Mouse (Mus musculus): ENCODE measurements around the gene Colgalt1. TPM values are rescaled to one million over a fixed set of nuclear protein-coding genes. Genes with fewer than 3 reads are reported as not detected.

Gene Colgalt1
- polyA plus RNA-seq, 1 experiment from 2014 or later = 45.2 TPM

DNA sequence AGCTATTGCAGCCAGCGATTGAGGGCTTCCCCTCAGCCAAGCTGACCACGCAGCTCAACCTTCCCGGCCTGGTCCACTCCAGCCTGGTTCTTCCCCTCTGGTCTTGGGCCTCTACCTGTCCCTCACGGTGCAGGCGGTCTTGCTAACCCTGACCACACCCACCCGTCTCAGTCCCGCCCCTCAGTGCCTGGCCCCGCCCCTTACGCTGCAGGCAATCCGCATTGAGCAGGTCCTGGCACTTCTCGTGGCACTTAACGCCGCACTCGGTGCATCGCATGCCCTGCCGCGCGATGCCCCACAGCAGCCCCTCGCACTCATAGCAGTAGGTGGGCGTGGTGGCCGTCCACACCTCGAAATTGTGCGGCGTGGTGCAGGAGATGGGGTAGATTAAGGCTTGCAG lies 43.8 kb downstream of the Colgalt1 start:
- Histone ChIP-seq H3K4me1 (ENCODE audit: control insufficient read depth, insufficient read depth, low read length) (no peaks in the 10 kb centered on the region), H3K9me3 (replicated peaks; ENCODE audit: control insufficient read depth, low read length) (no peaks in the 10 kb centered on the region), H3K4me2 (ENCODE audit: low read depth, low read length) (peak overlapping the region; percentile 29), H3K27me3 (ENCODE audit: control insufficient read depth, insufficient read depth, low read length) (peaks cover 37% of the 10 kb centered on the region), H3K4me3 (ENCODE audit: low read depth, low read length) (no peak overlapping the region), H3K27ac (replicated peaks; ENCODE audit: low read depth, low read length) (no peak overlapping the region), H3K9ac (replicated peaks; ENCODE audit: low read length) (no peak overlapping the region; the same call in 1 of the 2 replicates), H3K36me3 (replicated peaks; ENCODE audit: control insufficient read depth, insufficient read depth, low read depth, low read length) (no peaks in the 10 kb centered on the region)
- 3% methylated on average over 24 of the region's 24 CpGs for WGBS
- DNase-seq (ENCODE audit: low spot score) (peak; percentile 54), ATAC-seq (replicated peaks; ENCODE audit: insufficient number of reproducible peaks, low FRiP score, low TSS enrichment, low read depth) (peak; percentile 39)

DNA sequence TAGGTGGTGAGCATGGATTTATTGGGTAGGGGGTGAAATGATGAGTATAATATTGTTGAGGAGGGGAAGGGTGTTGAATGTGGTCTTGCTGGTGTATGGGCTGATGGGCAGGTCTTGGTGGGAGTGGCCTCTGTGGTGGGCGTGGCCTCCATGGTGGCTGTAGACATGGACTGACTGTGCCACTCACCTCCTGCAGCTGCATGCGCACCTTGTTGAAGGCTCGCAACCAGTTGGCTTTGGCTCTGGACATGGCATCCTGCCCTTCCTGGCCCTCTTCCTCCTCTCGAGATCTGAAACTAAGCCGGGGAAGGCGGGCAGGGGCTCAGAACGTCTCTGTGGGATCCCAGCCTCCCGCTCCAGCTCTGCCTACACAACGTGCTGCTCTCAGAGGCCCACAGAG lies 47.0 kb downstream of the Colgalt1 start:
- no peak overlapping the region for H3K4me3 ChIP-seq (ENCODE audit: low read depth, low read length)
- DNase-seq (ENCODE audit: low spot score) = no peak
- no peak overlapping the region for H3K9ac ChIP-seq (replicated peaks; ENCODE audit: low read length)
- H3K9me3 ChIP-seq (replicated peaks; ENCODE audit: control insufficient read depth, low read length) = no peaks in the 10 kb centered on the region
- H3K27me3 ChIP-seq (ENCODE audit: control insufficient read depth, insufficient read depth, low read length) = peaks cover 45% of the 10 kb centered on the region
- no peak overlapping the region for H3K27ac ChIP-seq (replicated peaks; ENCODE audit: low read depth, low read length)
- H3K36me3 ChIP-seq (replicated peaks; ENCODE audit: control insufficient read depth, insufficient read depth, low read depth, low read length) = no peaks in the 10 kb centered on the region
- WGBS = 27% methylated on average over 9 of the region's 9 CpGs
- no peak for ATAC-seq (replicated peaks; ENCODE audit: insufficient number of reproducible peaks, low FRiP score, low TSS enrichment, low read depth)
- no peak overlapping the region for H3K4me2 ChIP-seq (ENCODE audit: low read depth, low read length)
- H3K4me1 ChIP-seq (ENCODE audit: control insufficient read depth, insufficient read depth, low read length) = no peaks in the 10 kb centered on the region

DNA sequence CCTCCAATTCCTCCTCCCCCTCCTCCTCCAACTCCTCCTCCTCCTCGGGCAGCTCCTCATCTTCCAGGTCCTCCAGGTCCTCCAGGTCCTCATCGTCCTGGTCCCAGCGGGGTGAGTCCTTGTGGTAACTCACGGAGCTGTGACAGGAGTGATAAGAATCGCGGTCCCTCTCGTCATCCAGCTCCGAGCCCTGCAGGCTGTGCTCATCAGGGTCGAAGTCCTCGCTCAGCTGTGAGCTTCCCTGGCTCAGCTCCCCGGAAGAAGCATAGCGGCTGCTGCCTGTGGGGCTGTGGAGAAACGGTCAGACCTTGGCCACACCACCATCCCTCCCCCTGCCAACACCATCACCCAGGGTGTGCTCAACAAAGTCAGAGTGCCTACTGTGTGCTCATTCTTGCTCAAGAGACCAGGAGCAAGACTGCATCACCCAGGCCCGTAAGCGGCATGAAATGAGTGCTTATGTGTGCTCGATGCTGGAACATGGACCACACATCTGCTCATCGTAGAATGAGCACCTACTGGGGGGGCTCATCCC lies 47.8 kb downstream of the Colgalt1 start:
- Histone ChIP-seq H3K36me3 (replicated peaks; ENCODE audit: control insufficient read depth, insufficient read depth, low read depth, low read length) (no peaks in the 10 kb centered on the region), H3K9me3 (replicated peaks; ENCODE audit: control insufficient read depth, low read length) (no peaks in the 10 kb centered on the region), H3K4me2 (ENCODE audit: low read depth, low read length) (no peak overlapping the region), H3K4me1 (ENCODE audit: control insufficient read depth, insufficient read depth, low read length) (no peaks in the 10 kb centered on the region), H3K9ac (replicated peaks; ENCODE audit: low read length) (no peak overlapping the region), H3K27ac (replicated peaks; ENCODE audit: low read depth, low read length) (no peak overlapping the region), H3K27me3 (ENCODE audit: control insufficient read depth, insufficient read depth, low read length) (peaks cover 45% of the 10 kb centered on the region), H3K4me3 (ENCODE audit: low read depth, low read length) (no peak overlapping the region)
- DNase-seq (ENCODE audit: low spot score) (no peak), ATAC-seq (replicated peaks; ENCODE audit: insufficient number of reproducible peaks, low FRiP score, low TSS enrichment, low read depth) (no peak)
- WGBS = 28% methylated on average over 17 of the region's 17 CpGs

DNA sequence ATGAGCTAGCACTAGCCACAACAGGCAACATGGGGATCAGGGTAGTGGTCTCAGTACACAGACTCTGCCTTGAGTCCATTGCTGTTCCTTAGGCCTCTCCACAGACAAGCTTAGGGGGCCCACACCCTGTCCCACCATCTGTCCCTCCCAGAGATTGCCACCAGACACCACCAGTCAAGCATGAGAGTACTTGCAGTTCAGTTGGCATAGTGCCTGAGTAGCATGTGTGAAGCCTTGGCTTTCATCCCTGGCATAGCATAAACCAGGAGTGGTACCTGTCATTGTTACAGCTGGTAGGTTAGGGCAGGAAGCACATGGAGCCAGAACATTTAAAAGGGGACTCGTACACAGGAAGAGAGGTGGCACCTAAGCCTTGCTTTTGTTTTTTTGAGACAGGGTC lies 49.0 kb downstream of the Colgalt1 start:
- DNase-seq (ENCODE audit: low spot score) (no peak), ATAC-seq (replicated peaks; ENCODE audit: insufficient number of reproducible peaks, low FRiP score, low TSS enrichment, low read depth) (no peak)
- 65% methylated on average over 1 of the region's 1 CpGs for WGBS
- H3K9me3 ChIP-seq (replicated peaks; ENCODE audit: control insufficient read depth, low read length) = no peaks in the 10 kb centered on the region
- no peak overlapping the region for H3K4me3 ChIP-seq (ENCODE audit: low read depth, low read length)
- H3K4me1 ChIP-seq (ENCODE audit: control insufficient read depth, insufficient read depth, low read length) = no peaks in the 10 kb centered on the region
- H3K4me2 ChIP-seq (ENCODE audit: low read depth, low read length) = no peak overlapping the region
- H3K9ac ChIP-seq (replicated peaks; ENCODE audit: low read length) = no peak overlapping the region
- no peak overlapping the region for H3K27ac ChIP-seq (replicated peaks; ENCODE audit: low read depth, low read length)
- H3K27me3 ChIP-seq (ENCODE audit: control insufficient read depth, insufficient read depth, low read length) = peaks cover 40% of the 10 kb centered on the region
- H3K36me3 ChIP-seq (replicated peaks; ENCODE audit: control insufficient read depth, insufficient read depth, low read depth, low read length) = no peaks in the 10 kb centered on the region

DNA sequence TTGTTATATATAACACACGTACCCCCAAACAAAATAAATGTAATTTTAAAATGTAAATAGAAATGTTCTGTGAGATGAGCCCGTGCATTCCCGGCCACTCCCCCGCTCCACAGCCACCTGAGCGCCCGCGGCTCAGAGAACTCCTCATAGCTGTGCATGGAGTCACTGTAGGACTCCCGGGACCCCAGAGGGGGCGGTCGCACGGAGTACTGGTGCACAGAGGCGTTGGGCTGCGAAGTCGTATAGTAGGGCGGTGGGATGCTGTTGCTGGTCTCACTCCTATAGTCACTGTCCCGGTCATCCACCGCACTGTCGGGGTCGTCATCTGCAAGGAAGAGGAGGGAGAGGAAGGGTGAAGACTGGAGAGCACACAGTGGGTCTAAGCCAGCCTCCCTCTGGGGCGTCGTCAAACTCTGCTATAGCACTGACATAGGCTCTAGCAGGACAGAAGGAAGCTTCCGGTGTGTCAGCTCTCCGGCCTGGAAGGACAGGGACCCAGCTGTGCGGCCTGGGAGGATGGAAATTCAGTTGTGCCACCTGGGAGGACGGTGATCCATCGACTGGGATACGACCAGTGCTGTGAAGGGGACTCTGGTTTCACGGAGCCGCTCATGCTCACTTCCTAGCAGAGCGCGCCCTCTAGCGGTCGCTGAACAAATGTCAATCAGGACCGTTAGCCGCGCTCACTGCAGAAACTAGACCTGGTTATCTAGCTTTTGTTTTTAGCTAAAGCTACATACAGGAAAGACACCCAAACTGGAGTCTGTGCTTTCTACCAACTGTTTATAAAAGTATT lies 49.7 kb downstream of the Colgalt1 start:
- no peak overlapping the region for H3K9ac ChIP-seq (replicated peaks; ENCODE audit: low read length)
- no peaks in the 10 kb centered on the region for H3K9me3 ChIP-seq (replicated peaks; ENCODE audit: control insufficient read depth, low read length)
- H3K4me2 ChIP-seq (ENCODE audit: low read depth, low read length) = no peak overlapping the region
- H3K27ac ChIP-seq (replicated peaks; ENCODE audit: low read depth, low read length) = no peak overlapping the region
- peaks cover 33% of the 10 kb centered on the region for H3K27me3 ChIP-seq (ENCODE audit: control insufficient read depth, insufficient read depth, low read length)
- no peaks in the 10 kb centered on the region for H3K36me3 ChIP-seq (replicated peaks; ENCODE audit: control insufficient read depth, insufficient read depth, low read depth, low read length)
- no peak overlapping the region for H3K4me3 ChIP-seq (ENCODE audit: low read depth, low read length)
- 8% methylated on average over 36 of the region's 36 CpGs for WGBS
- peak; percentile 46; the same call in 1 of the 2 replicates for ATAC-seq (replicated peaks; ENCODE audit: insufficient number of reproducible peaks, low FRiP score, low TSS enrichment, low read depth)
- DNase-seq (ENCODE audit: low spot score) = peak; percentile 93
- H3K4me1 ChIP-seq (ENCODE audit: control insufficient read depth, insufficient read depth, low read length) = no peaks in the 10 kb centered on the region

DNA sequence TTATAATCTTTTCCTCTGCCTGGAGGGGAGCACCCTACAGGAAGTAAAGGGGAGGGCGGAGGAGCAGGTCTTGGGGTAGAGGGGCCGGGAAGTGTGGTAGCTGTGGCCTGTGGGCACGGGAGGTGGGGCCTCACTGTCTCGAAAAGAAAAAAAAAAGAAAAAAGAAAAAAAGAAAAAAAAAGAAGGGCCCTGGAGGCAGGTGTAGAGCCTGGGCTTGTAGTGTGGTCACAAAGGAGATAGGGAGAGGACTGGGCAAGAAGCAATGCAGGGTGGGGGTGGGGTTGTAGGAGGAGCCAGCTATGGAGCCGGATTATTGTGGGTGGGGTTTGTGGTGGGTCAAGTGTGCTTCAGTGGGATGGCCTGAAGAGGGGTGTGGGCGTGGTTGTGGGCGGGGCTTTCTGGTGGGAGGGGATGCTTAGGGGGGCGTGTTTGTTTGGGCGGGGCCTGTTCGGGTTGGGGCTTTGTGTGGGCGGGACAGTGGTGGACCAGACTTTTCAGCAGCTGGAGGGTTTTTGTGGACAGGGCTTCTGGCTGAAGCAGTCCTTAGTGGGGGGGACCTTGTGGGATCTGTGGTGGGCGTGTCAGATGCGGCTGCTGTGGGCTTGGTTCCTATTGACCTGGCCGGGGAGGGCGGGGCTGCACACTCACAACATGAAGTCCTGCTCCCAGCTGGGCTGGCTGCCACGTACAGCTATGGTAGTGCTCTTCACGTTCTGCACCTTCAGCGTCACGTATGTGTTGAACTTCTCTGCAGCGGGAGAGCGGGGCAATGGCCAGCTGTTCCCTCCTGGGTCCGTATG lies 54.7 kb downstream of the Colgalt1 start:
- WGBS = 3% methylated on average over 21 of the region's 22 CpGs
- no peaks in the 10 kb centered on the region for H3K36me3 ChIP-seq (replicated peaks; ENCODE audit: control insufficient read depth, insufficient read depth, low read depth, low read length)
- no peaks in the 10 kb centered on the region for H3K9me3 ChIP-seq (replicated peaks; ENCODE audit: control insufficient read depth, low read length)
- DNase-seq (ENCODE audit: low spot score) = peak; percentile 84
- H3K27me3 ChIP-seq (ENCODE audit: control insufficient read depth, insufficient read depth, low read length) = peaks cover 16% of the 10 kb centered on the region
- H3K4me2 ChIP-seq (ENCODE audit: low read depth, low read length) = peak overlapping the region; percentile 36
- no peak overlapping the region for H3K27ac ChIP-seq (replicated peaks; ENCODE audit: low read depth, low read length)
- peaks cover 3% of the 10 kb centered on the region; the same call in 1 of the 2 replicates for H3K4me1 ChIP-seq (ENCODE audit: control insufficient read depth, insufficient read depth, low read length)
- H3K9ac ChIP-seq (replicated peaks; ENCODE audit: low read length) = no peak overlapping the region
- H3K4me3 ChIP-seq (ENCODE audit: low read depth, low read length) = no peak overlapping the region
- ATAC-seq (replicated peaks; ENCODE audit: insufficient number of reproducible peaks, low FRiP score, low TSS enrichment, low read depth) = peak; percentile 16

DNA sequence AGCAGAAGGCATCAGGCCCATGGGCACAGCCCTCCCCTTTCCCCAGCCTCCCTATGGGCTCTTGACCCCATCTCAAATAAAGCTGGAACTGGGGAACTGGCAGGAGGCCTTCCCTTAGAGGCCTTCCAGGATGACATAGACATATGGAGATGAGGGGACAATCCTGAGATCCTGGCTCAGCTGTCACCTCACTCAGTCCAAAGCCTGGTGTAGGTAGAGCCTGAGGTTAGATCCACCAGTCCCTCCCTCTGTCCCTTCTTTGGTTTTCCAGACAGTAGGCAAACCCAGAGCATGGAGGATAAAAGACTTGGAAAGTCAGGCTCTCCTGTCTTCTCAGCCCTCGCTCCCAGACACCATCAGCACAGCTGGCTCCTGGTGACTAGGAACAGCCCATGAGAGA lies 56.1 kb downstream of the Colgalt1 start:
- 56% methylated on average over 1 of the region's 1 CpGs for WGBS

DNA sequence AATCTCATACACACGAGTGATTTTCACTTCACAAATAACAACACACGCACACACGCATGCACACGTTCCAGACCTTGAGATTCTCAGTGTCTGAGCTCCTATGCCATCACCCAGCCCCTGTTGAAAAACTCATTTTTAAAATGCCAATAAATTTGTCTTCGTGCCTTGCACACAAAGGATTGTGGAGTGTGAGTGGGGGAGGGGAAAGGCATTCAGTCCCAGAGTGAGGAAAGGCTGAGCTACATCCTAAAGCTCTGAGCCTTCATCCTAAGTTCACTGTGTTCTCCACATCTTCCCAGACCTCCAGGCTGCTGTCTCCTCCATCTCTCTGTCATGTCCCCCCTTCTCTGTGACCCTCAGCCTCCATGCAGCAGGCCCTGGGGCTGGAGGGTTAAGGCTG lies 56.5 kb downstream of the Colgalt1 start:
- WGBS = 53% methylated on average over 5 of the region's 5 CpGs
- peaks cover 19% of the 10 kb centered on the region for H3K27me3 ChIP-seq (ENCODE audit: control insufficient read depth, insufficient read depth, low read length)
- H3K4me2 ChIP-seq (ENCODE audit: low read depth, low read length) = no peak overlapping the region
- no peak for DNase-seq (ENCODE audit: low spot score)
- no peaks in the 10 kb centered on the region for H3K36me3 ChIP-seq (replicated peaks; ENCODE audit: control insufficient read depth, insufficient read depth, low read depth, low read length)
- H3K4me3 ChIP-seq (ENCODE audit: low read depth, low read length) = no peak overlapping the region
- peaks cover 5% of the 10 kb centered on the region; the same call in 1 of the 2 replicates for H3K4me1 ChIP-seq (ENCODE audit: control insufficient read depth, insufficient read depth, low read length)
- no peaks in the 10 kb centered on the region for H3K9me3 ChIP-seq (replicated peaks; ENCODE audit: control insufficient read depth, low read length)
- H3K9ac ChIP-seq (replicated peaks; ENCODE audit: low read length) = no peak overlapping the region
- ATAC-seq (replicated peaks; ENCODE audit: insufficient number of reproducible peaks, low FRiP score, low TSS enrichment, low read depth) = no peak
- no peak overlapping the region for H3K27ac ChIP-seq (replicated peaks; ENCODE audit: low read depth, low read length)

More for the DNA sequence above, 56.1 kb downstream of the Colgalt1 start:
- Histone ChIP-seq H3K36me3 (replicated peaks; ENCODE audit: control insufficient read depth, insufficient read depth, low read depth, low read length) (no peaks in the 10 kb centered on the region), H3K27ac (replicated peaks; ENCODE audit: low read depth, low read length) (no peak overlapping the region), H3K9me3 (replicated peaks; ENCODE audit: control insufficient read depth, low read length) (no peaks in the 10 kb centered on the region), H3K4me1 (ENCODE audit: control insufficient read depth, insufficient read depth, low read length) (peaks cover 5% of the 10 kb centered on the region; the same call in 1 of the 2 replicates), H3K4me3 (ENCODE audit: low read depth, low read length) (no peak overlapping the region), H3K9ac (replicated peaks; ENCODE audit: low read length) (no peak overlapping the region), H3K4me2 (ENCODE audit: low read depth, low read length) (no peak overlapping the region), H3K27me3 (ENCODE audit: control insufficient read depth, insufficient read depth, low read length) (peaks cover 19% of the 10 kb centered on the region)
- ATAC-seq (replicated peaks; ENCODE audit: insufficient number of reproducible peaks, low FRiP score, low TSS enrichment, low read depth) (no peak), DNase-seq (ENCODE audit: low spot score) (no peak)
